Mouse (Mus musculus): Measurements from ENCODE around the gene 9630041A04Rik. TPM values are rescaled to one million over a fixed set of nuclear protein-coding genes. Genes with fewer than 3 reads are reported as not detected.

Gene 9630041A04Rik
- polyA plus RNA-seq, 1 experiment = not detected

GRCm38 (mm10) chr9:101942058-101942669 lies 80.5 kb downstream of the 9630041A04Rik start:
- Histone ChIP-seq H3K9me3 (peaks cover 16% of the 10 kb centered on the region), H3K4me1 (peaks cover 75% of the 10 kb centered on the region), H3K27me3 (replicated peaks) (no peaks in the 10 kb centered on the region), H3K36me3 (replicated peaks; ENCODE audit: low read length) (peaks cover 8% of the 10 kb centered on the region), H3K4me3 (replicated peaks) (peak overlapping the region; percentile 0)
- TF ChIP-seq GATA1 (IDR thresholded peaks at IDR 0.05; ENCODE audit: borderline replicate concordance, low read length) = no peak
- no peak for TF ChIP-seq FLI1 (IDR thresholded peaks at IDR 0.05; ENCODE audit: low read length)

DNA sequence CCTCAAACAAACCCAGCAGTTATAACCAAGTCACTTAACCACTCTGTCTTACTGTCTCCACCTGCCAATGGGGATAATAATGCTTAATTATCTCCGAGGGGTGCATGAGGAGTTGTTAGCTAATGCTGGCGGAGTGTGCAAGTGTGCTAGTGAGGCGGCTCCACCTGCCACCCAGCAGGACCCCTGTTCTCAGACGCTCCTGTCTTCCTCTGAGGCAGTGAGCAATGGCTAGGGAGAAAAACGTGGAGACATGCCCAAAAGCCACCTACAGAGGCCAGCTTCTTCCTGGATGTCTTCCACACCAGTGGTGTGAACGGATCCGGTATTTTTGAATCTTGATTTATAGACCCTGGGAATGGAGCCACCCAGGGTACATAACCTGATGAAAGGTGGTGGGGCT lies 83.7 kb downstream of the 9630041A04Rik start:
- Histone ChIP-seq H3K36me3 (replicated peaks; ENCODE audit: low read length) (no peaks in the 10 kb centered on the region), H3K4me3 (replicated peaks) (no peak overlapping the region), H3K9me3 (no peaks in the 10 kb centered on the region), H3K4me1 (peaks cover 58% of the 10 kb centered on the region), H3K27me3 (replicated peaks) (no peaks in the 10 kb centered on the region)
- no peak for TF ChIP-seq FLI1 (IDR thresholded peaks at IDR 0.05; ENCODE audit: low read length)
- TF ChIP-seq GATA1 (IDR thresholded peaks at IDR 0.05; ENCODE audit: borderline replicate concordance, low read length) = no peak

GRCm38 (mm10) chr9:101945814-101946213 lies 84.2 kb downstream of the 9630041A04Rik start:
- Histone ChIP-seq H3K4me3 (replicated peaks) (no peak overlapping the region), H3K9me3 (no peaks in the 10 kb centered on the region), H3K4me1 (peaks cover 54% of the 10 kb centered on the region), H3K36me3 (replicated peaks; ENCODE audit: low read length) (no peaks in the 10 kb centered on the region), H3K27me3 (replicated peaks) (no peaks in the 10 kb centered on the region)
- TF ChIP-seq GATA1 (IDR thresholded peaks at IDR 0.05; ENCODE audit: borderline replicate concordance, low read length) (no peak), FLI1 (IDR thresholded peaks at IDR 0.05; ENCODE audit: low read length) (no peak)

- Histone ChIP-seq H3K4me3 (replicated peaks) (no peak overlapping the region), H3K27me3 (replicated peaks) (peaks cover 5% of the 10 kb centered on the region), H3K36me3 (replicated peaks; ENCODE audit: low read length) (no peaks in the 10 kb centered on the region), H3K4me1 (peaks cover 33% of the 10 kb centered on the region), H3K9me3 (no peaks in the 10 kb centered on the region)
- TF ChIP-seq GATA1 (IDR thresholded peaks at IDR 0.05; ENCODE audit: borderline replicate concordance, low read length) = no peak
- TF ChIP-seq FLI1 (IDR thresholded peaks at IDR 0.05; ENCODE audit: low read length) = no peak
These were observed 88.5 kb downstream of the 9630041A04Rik start for GRCm38 (mm10) chr9:101950101-101950500.

GRCm38 (mm10) chr9:101954529-101954928 lies 92.9 kb downstream of the 9630041A04Rik start:
- Histone ChIP-seq H3K9me3 (no peaks in the 10 kb centered on the region), H3K4me3 (replicated peaks) (no peak overlapping the region), H3K27me3 (replicated peaks) (peaks cover 8% of the 10 kb centered on the region), H3K36me3 (replicated peaks; ENCODE audit: low read length) (no peaks in the 10 kb centered on the region), H3K4me1 (peaks cover 25% of the 10 kb centered on the region)
- TF ChIP-seq GATA1 (IDR thresholded peaks at IDR 0.05; ENCODE audit: borderline replicate concordance, low read length) (no peak), FLI1 (IDR thresholded peaks at IDR 0.05; ENCODE audit: low read length) (no peak)

DNA sequence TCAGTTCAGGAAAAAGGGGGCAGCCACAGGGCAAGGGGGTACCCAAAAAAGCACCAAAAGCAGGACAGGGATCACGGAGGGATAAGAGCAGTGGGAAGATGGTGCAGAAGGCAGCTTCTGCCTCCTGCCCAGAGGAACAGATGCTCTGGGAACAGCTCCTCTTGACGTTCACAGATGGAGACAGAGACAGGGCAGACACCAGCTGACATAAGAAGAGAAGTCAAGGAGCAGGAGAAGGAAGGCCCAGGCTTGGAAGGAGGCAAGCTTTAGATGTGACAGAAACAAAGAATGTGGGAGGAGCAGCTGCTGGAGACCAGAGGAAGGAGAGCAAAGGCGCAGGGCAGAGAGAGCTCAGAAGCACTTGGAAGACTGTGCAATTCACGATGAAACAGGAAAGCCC lies 94.6 kb downstream of the 9630041A04Rik start:
- TF ChIP-seq GATA1 (IDR thresholded peaks at IDR 0.05; ENCODE audit: borderline replicate concordance, low read length) (no peak), FLI1 (IDR thresholded peaks at IDR 0.05; ENCODE audit: low read length) (no peak)
- no peaks in the 10 kb centered on the region for H3K9me3 ChIP-seq
- peaks cover 8% of the 10 kb centered on the region for H3K27me3 ChIP-seq (replicated peaks)
- no peaks in the 10 kb centered on the region for H3K36me3 ChIP-seq (replicated peaks; ENCODE audit: low read length)
- peaks cover 20% of the 10 kb centered on the region for H3K4me1 ChIP-seq
- H3K4me3 ChIP-seq (replicated peaks) = no peak overlapping the region

GRCm38 (mm10) chr9:101971806-101972205 lies 110.2 kb downstream of the 9630041A04Rik start:
- Histone ChIP-seq H3K27me3 (replicated peaks) (no peaks in the 10 kb centered on the region), H3K36me3 (replicated peaks; ENCODE audit: low read length) (no peaks in the 10 kb centered on the region), H3K9me3 (no peaks in the 10 kb centered on the region), H3K4me3 (replicated peaks) (peak overlapping the region; percentile 83), H3K4me1 (peaks cover 64% of the 10 kb centered on the region)
- TF ChIP-seq FLI1 (IDR thresholded peaks at IDR 0.05; ENCODE audit: low read length) (no peak), GATA1 (IDR thresholded peaks at IDR 0.05; ENCODE audit: borderline replicate concordance, low read length) (no peak)

GRCm38 (mm10) chr9:101972314-101972713 lies 110.7 kb downstream of the 9630041A04Rik start:
- no peaks in the 10 kb centered on the region for H3K27me3 ChIP-seq (replicated peaks)
- H3K36me3 ChIP-seq (replicated peaks; ENCODE audit: low read length) = no peaks in the 10 kb centered on the region
- peaks cover 69% of the 10 kb centered on the region for H3K4me1 ChIP-seq
- no peaks in the 10 kb centered on the region for H3K9me3 ChIP-seq
- H3K4me3 ChIP-seq (replicated peaks) = peak overlapping the region; percentile 79
- TF ChIP-seq GATA1 (IDR thresholded peaks at IDR 0.05; ENCODE audit: borderline replicate concordance, low read length) (no peak), FLI1 (IDR thresholded peaks at IDR 0.05; ENCODE audit: low read length) (peak; percentile 74; the same call in 1 of the 2 replicates)

GRCm38 (mm10) chr9:101976884-101977465 lies 115.3 kb downstream of the 9630041A04Rik start:
- H3K9me3 ChIP-seq = no peaks in the 10 kb centered on the region
- peaks cover 75% of the 10 kb centered on the region for H3K4me1 ChIP-seq
- H3K4me3 ChIP-seq (replicated peaks) = no peak overlapping the region
- peaks cover 2% of the 10 kb centered on the region for H3K36me3 ChIP-seq (replicated peaks; ENCODE audit: low read length)
- H3K27me3 ChIP-seq (replicated peaks) = no peaks in the 10 kb centered on the region
- TF ChIP-seq FLI1 (IDR thresholded peaks at IDR 0.05; ENCODE audit: low read length) (no peak), GATA1 (IDR thresholded peaks at IDR 0.05; ENCODE audit: borderline replicate concordance, low read length) (no peak)

- H3K36me3 ChIP-seq (replicated peaks; ENCODE audit: low read length) = peaks cover 2% of the 10 kb centered on the region
- H3K4me1 ChIP-seq = peaks cover 65% of the 10 kb centered on the region
- no peak overlapping the region for H3K4me3 ChIP-seq (replicated peaks)
- H3K27me3 ChIP-seq (replicated peaks) = no peaks in the 10 kb centered on the region
- H3K9me3 ChIP-seq = no peaks in the 10 kb centered on the region
- no peak for TF ChIP-seq FLI1 (IDR thresholded peaks at IDR 0.05; ENCODE audit: low read length)
- TF ChIP-seq GATA1 (IDR thresholded peaks at IDR 0.05; ENCODE audit: borderline replicate concordance, low read length) = no peak
These were observed 119.5 kb downstream of the 9630041A04Rik start for GRCm38 (mm10) chr9:101981161-101981560.

Data from megakaryocyte, embryonic 14.5 days (primary cell).